Mouse (Mus musculus): ENCODE results near the gene Hvcn1.
"Not testable (repeated sequence)": the region's sequence is repeated elsewhere in the genome, so short reads cannot be mapped to it uniquely, and the experiment has no call there.

Gene Hvcn1

DNA sequence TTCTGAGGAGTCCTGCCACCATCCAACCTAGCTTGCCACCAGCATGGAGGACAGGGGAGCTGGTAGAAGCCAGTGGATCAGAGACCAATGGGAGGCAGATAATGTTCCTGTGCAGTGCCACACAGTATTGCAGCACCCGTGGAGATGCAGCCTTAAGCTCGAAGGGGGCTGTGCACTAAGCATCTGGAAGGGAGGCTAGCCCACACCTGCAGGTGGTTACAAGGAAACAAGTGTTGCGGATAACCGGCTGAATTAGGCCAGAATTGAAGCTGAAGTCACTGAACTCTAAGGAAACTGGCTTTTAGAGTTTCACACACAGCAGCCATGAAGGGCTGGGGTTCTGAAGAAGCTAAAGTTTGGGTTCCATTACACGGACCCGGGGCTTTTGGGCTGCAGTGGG lies 2.3 kb downstream of the Hvcn1 start:
- DNase-seq, result no peak

DNA sequence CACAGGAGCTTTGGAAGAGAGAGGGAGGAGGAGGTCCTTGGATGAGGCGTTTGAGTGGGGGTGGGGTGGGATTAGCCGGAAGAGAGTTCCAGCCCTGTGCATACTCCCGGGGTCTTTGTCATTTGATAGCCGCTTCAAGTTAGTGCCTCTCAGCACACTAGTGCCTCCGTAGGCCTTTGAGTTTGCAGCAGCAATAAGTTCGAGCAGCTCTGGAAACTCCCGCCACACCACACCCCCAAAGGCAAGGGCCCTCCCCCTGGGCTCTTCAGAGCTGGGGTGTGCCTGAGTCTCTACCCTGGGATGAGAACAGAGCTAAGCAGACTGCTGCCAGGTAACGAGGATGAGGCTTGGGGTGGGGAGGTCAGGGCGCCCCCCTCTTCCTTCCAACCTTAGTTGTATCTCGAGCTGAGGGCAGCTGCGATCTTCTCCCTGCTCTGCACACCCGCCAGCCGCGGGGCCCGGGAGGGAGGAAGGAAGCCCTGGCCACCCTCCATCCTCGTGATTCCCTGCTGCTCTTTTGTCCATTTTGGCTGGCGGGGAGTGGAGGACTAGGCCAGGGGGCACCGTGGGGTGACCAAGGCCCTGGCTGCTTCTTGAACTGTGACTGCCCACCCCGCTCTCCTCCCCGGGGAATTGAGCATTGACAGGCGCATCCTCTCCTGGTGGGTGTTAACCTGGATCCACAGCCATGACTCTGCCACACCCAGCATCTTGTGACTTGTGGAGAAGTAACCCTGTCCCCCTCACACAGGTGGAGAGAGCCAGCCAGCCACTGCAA lies 3.2 kb downstream of the Hvcn1 start:
- DNase-seq, result no peak

DNA sequence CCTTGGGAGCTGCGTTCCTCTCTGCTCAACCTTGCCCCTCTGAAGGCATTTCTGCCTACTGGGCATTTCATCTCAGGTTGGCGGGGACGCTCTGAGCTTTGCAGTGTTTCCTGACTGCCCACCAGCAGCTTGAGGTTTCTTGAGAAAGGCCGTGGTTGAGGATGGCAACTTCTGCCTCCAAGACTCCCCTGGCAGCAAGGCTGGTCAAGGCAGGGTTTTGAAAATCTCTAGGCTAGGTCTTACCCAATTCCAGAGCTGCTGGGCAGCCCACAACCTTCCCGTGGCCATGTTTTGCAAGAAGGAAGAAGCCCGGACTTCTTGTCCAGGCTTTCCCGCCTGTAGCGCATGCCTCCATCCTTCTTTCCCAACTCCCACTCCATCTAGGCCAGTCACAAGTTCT lies 4.3 kb downstream of the Hvcn1 start:
- DNase-seq, result no peak

DNA sequence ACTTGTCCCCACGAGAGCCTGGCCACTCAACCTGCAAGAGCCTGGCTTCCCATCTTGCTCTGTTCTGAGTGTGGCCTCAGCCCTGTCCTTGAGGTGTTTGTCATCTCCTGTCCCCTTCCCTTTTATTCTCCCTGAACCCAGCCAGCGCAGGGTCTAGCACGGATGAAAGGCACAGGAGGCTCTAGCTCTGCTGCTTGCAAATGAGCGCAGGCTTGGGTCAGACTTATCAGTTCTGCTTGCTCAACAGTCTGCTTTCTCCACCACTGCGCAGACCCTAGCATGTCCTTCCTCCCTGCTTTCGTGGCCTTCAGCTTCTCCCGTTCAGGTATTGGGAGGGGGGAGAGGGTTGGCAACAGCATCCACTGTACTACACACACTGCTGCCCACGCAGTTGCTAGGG lies 5.5 kb downstream of the Hvcn1 start:
- DNase-seq, result no peak

DNA sequence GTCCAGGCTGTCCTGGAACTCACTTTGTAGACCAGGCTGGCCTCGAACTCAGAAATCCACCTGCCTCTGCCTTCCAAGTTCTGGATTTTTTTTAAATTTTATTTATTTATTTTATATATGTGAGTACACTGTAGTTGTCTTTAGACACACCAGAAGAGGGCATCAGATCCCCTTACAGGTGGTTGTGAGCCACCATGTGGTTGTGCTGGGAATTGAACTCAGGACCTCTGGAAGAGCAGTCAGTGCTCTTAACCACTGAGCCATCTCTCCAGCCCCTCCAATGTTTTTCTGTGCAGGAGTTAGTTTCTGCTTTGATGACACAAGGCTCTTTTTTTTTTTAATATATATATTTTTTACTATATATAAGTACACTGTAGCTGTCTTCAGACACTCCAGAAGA lies 6.2 kb downstream of the Hvcn1 start:
- not testable (repeated sequence) for DNase-seq

GRCm38 (mm10) chr5:122213861-122214260 lies 7.3 kb downstream of the Hvcn1 start:
- no peak for DNase-seq

DNA sequence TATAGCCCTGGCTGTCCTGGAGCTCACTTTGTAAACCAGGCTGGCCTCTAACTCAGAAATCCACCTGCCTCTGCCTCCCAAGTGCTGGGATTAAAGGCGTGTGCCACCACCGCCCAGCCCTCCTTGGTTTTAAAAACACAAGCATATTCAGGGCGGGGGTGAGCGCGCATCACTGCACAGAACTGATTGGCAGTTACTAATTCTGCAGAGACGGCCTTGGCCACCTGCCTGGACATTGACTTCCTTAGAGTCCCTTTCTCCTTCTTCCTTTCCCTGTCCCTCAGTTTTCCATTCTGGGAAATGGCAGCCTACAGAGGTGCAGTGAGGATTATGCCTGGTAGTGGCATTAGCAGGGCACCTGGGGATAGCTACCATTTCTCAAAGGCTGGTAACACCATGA lies 11.0 kb downstream of the Hvcn1 start:
- DNase-seq, result no peak

DNA sequence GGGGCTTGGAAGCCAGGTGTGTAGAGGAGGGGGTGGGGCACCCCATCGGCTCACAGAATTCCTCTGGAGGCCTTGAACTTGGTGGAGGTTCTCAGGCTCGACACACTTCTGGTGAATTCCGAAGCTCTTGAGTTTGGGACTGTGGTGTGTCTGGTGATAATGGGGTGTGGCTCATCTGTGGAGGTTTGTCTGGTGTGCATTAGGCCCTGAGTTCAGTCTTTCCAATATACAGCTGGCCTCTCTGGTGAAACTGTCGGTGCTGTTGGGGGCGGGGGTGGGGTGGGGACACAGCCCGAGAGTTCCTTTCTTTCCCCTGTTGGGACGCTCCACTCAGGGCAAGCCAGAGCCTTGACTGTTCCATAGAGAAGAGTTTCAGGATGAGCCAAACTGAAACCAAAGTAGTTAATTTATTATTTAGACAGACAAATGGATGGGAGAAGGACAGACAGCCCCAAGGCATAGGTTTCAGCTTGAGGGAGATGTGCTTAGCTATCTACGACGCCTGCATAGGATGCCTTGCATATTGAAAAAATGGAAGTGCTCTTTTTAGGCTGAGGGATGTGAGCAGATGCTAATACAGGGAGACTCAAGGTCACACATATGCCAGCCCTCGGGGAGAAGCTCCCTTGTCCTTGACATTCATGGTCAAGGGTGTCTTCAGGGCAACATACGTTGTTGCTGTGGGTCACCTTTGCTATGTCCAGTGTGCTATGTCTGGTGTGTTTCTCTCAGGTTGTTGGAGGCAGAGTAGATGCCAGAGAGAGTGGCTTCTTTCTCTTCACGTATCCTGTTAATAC lies 11.7 kb downstream of the Hvcn1 start:
- DNase-seq, result no peak

GRCm38 (mm10) chr5:122218928-122219327 lies 12.3 kb downstream of the Hvcn1 start:
- no peak for DNase-seq

GRCm38 (mm10) chr5:122219655-122220629 lies 13.3 kb downstream of the Hvcn1 start:
- DNase-seq, result no peak

DNA sequence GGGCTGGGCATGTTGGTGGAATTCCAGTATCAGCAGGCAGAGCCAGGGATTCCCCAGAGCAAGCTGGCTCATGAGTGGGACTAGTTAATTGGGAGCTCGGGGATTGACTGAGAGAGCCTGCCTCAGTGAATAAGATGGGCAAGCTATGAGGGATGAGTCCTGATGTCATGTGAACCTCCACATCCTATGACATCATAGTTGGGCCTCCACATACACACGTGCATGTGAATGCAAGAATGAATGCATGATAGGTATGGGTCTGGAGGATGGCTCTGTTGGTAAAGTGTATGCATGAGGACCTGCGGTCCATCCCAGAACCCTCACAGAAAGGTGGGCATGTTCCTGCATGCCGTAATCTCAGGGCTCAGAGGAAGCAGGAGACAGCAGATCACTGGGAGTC lies 14.5 kb downstream of the Hvcn1 start:
- no peak for DNase-seq

GRCm38 (mm10) chr5:122224291-122224690 lies 17.7 kb downstream of the Hvcn1 start:
- DNase-seq, result no peak

GRCm38 (mm10) chr5:122228271-122228765 lies 21.7 kb downstream of the Hvcn1 start:
- DNase-seq, result no peak

GRCm38 (mm10) chr5:122228772-122229171 lies 22.2 kb downstream of the Hvcn1 start:
- DNase-seq, result no peak

DNA sequence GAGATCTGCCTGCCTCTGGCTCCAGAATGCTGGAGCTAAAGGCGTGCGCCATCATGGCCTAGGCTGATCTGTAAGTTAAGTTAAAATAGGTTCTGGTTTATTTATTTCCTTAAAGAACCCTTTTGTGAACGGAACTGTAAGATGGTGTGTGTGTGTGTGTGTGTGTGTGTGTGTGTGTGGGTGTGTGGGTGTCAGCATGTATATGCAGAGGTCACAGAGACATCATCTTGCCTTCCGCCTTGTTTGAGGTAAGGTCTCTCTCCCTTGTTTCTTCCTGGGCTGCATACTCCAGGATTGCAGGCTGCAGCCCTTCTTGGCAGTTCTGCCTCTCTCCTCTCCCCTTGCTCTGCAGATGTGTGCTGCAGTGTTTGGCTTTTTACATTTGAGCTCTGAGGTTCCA lies 24.2 kb downstream of the Hvcn1 start:
- DNase-seq, result no peak

GRCm38 (mm10) chr5:122231431-122231830 lies 24.8 kb downstream of the Hvcn1 start:
- no peak for DNase-seq

DNA sequence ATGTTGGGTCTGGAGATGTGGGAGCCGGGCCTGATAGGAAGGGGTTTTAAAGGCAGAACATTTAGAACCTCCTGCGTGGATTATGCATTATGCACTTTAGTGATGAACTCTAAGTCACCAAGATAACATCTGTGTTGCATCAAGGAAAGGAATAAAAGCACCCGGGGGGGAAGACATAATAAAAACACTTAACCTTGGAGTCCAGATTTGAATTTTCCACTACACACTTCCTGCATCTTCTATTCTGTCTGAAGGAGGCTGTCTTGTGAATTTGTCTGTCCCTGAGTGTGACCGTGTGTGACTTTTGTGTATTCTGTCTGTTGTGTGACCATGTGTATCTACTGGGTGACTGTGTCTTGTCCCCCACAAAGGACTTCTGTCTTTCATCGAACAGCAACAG lies 25.4 kb downstream of the Hvcn1 start:
- DNase-seq, result no peak

DNA sequence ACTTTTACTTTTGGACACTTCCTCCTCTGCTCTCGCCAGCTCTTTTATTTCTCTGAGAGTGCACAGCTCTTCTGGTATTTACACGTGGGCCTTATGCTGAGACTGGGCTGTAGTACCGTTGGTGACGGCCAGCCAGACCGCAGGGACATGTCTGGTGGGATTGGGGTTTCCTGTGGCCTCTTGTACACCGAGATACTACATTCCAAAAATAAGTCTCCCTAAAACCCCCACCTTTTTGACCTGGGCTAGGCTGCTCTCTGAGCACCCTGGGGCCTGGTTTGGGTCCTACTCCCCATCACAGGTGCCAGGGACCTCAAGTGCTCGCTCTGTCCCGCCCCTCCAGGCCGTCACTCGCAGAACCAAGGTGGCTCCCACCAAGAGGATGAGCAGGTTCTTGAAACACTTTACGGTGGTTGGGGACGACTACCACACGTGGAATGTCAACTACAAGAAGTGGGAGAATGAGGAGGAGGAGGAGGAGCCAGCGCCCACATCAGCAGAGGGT lies 26.5 kb downstream of the Hvcn1 start:
- no peak for DNase-seq

GRCm38 (mm10) chr5:122233695-122234094 lies 27.1 kb downstream of the Hvcn1 start:
- no peak for DNase-seq

- peak; percentile 43 to 57 for DNase-seq
These were observed 28.0 kb downstream of the Hvcn1 start for GRCm38 (mm10) chr5:122234319-122235195.

DNA sequence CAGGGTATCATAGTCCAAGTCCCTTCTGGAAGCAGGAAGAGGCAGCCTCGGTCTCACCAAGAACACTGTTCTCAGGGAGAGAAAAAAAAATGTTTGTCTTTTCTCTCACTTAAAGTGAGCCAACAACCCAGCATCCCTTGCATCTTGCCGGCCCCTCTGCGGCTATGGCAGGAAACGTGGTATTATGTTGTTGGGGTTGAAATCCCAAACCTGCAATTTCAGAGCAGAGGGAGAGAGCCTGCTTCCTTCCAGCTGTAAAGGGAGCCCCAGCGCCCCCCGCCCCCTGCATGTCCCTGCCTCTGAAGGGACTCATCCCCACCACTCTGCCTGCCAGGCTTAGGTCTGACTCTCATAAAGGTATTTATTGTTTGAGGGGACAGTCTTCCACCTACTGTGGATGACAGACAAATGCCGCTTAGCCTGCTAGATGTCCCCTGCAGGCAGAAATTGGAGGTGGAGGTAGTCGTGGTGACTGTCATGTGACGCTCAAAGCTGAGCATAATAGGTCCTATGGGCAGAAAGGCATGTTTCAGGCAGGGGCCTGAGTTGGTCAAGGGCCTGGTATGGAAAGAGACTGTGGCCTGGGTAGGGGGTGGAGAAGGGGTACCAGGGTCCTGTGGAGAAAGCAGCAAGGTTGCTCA lies 28.7 kb downstream of the Hvcn1 start:
- no peak for DNase-seq
